ENCODE assay signal across 29 mouse cellular contexts in genomic region chr3:27222488-27222887, GRCm38 (mm10). TPM values are rescaled to one million over a fixed set of nuclear protein-coding genes. Genes with fewer than 3 reads are reported as not detected.
A peak's percentile ranks its signal among the peaks of the same experiment; 100 is the strongest.
DNase-seq lines count a peak whose midpoint lies in the region; ATAC-seq and TF ChIP-seq lines count a peak whose summit lies in the region.
"Had no signal": no experiment of that assay in that cellular context is flagged by ENCODE, and none has a peak within 500 bp of the region (broad histone marks: within the 10 kb centered on the region; RNA-seq: fewer than 3 reads in every experiment).

No protein-coding gene starts in this region.

- no peaks in the 10 kb centered on the region for H3K79me2 ChIP-seq in liver, adult 2 months (ENCODE audit: control insufficient read depth, insufficient read depth, low read length)

- H3K36me3 ChIP-seq in embryonic facial prominence, embryonic 14.5 days (ENCODE audit: control insufficient read depth, insufficient read depth, low read length) = no peaks in the 10 kb centered on the region
- H3K36me3 ChIP-seq in embryonic facial prominence, embryonic 10.5 days (replicated peaks) = no peaks in the 10 kb centered on the region
- H3K36me3 ChIP-seq in liver, adult 2 months (ENCODE audit: control insufficient read depth, insufficient read depth, low read length) = peaks cover 8% of the 10 kb centered on the region; the same call in 1 of the 2 replicates
- 0 out of 2 replicates have a peak, but pooled peaks cover 3% of the 10 kb centered on the region for H3K36me3 ChIP-seq in liver, embryonic 12.5 days
- H3K36me3 ChIP-seq in liver, postnatal 0 days (replicated peaks; ENCODE audit: insufficient read depth, low read length) = peaks cover 10% of the 10 kb centered on the region; the same call in 1 of the 2 replicates
- H3K36me3 ChIP-seq: embryonic facial prominence, embryonic 12.5 days; embryonic facial prominence, embryonic 15.5 days; forebrain, embryonic 10.5 days had no signal

- 74% methylated on average over 17 of the region's 17 CpGs for WGBS in embryonic facial prominence, embryonic 14.5 days
- 80% methylated on average over 17 of the region's 17 CpGs for WGBS in embryonic facial prominence, embryonic 10.5 days
- 29% methylated on average over 17 of the region's 17 CpGs for WGBS in liver, adult 2 months
- WGBS in liver, embryonic 12.5 days (ENCODE audit: insufficient replicate concordance) = 70% methylated on average over 17 of the region's 17 CpGs
- 68% methylated on average over 17 of the region's 17 CpGs for WGBS in liver, postnatal 0 days (ENCODE audit: insufficient replicate concordance)

- no peak overlapping the region for H3K9ac ChIP-seq in embryonic facial prominence, embryonic 14.5 days (ENCODE audit: low read depth, low read length)
- H3K9ac ChIP-seq in liver, adult 2 months (ENCODE audit: low read depth, low read length) = peak overlapping the region; percentile 53
- no peak overlapping the region for H3K9ac ChIP-seq in liver, embryonic 12.5 days
- H3K9ac ChIP-seq in liver, postnatal 0 days (replicated peaks) = no peak overlapping the region
- H3K9ac ChIP-seq: embryonic facial prominence, embryonic 12.5 days; embryonic facial prominence, embryonic 15.5 days; forebrain, embryonic 12.5 days had no signal

- no peak overlapping the region for H3K27ac ChIP-seq in embryonic facial prominence, embryonic 14.5 days (replicated peaks; ENCODE audit: low read depth, low read length)
- no peak overlapping the region for H3K27ac ChIP-seq in embryonic facial prominence, embryonic 10.5 days (replicated peaks)
- H3K27ac ChIP-seq in liver, adult 2 months (replicated peaks; ENCODE audit: insufficient read depth, low read depth, low read length) = peak overlapping the region; percentile 91
- H3K27ac ChIP-seq in liver, embryonic 12.5 days = no peak overlapping the region
- peak overlapping the region; percentile 69 for H3K27ac ChIP-seq in liver, postnatal 0 days (ENCODE audit: low read depth)
- H3K27ac ChIP-seq: embryonic facial prominence, embryonic 12.5 days; embryonic facial prominence, embryonic 15.5 days; forebrain, embryonic 10.5 days; forebrain, embryonic 12.5 days had no signal

- H3K4me3 ChIP-seq in embryonic facial prominence, embryonic 14.5 days (ENCODE audit: low read depth, low read length) = no peak overlapping the region
- no peak overlapping the region for H3K4me3 ChIP-seq in embryonic facial prominence, embryonic 10.5 days
- peak overlapping the region; percentile 38 for H3K4me3 ChIP-seq in liver, adult 2 months (ENCODE audit: insufficient read depth, low read depth, low read length)
- H3K4me3 ChIP-seq in liver, embryonic 12.5 days = no peak overlapping the region
- H3K4me3 ChIP-seq in liver, postnatal 0 days (ENCODE audit: low read depth, low read length) = no peak overlapping the region
- H3K4me3 ChIP-seq: embryonic facial prominence, embryonic 12.5 days; embryonic facial prominence, embryonic 15.5 days; erythroblast, embryonic 14.5 days; forebrain, embryonic 10.5 days; forebrain, embryonic 12.5 days had no signal

- TF ChIP-seq EP300 in liver, postnatal 0 days (IDR thresholded peaks at IDR 0.05; ENCODE audit: low read depth) = no peak

- TF ChIP-seq CTCF in liver, adult 2 months (IDR thresholded peaks at IDR 0.05; ENCODE audit: low read depth, low read length) = no peak
- no peak for TF ChIP-seq CTCF in liver, postnatal 0 days (IDR thresholded peaks at IDR 0.05; ENCODE audit: low read depth)

- no peak for TF ChIP-seq POLR2A in liver, adult 2 months (IDR thresholded peaks at IDR 0.05; ENCODE audit: extremely low read depth, insufficient read depth, low read length)

- H3K4me1 ChIP-seq in embryonic facial prominence, embryonic 14.5 days (ENCODE audit: control insufficient read depth, insufficient read depth, low read length) = no peaks in the 10 kb centered on the region
- H3K4me1 ChIP-seq in embryonic facial prominence, embryonic 10.5 days = peaks cover 4% of the 10 kb centered on the region; the same call in 1 of the 2 replicates
- H3K4me1 ChIP-seq in liver, adult 2 months (ENCODE audit: control insufficient read depth, insufficient read depth, low read length) = peaks cover 7% of the 10 kb centered on the region; the same call in 1 of the 2 replicates
- no peaks in the 10 kb centered on the region for H3K4me1 ChIP-seq in liver, embryonic 12.5 days
- H3K4me1 ChIP-seq in liver, postnatal 0 days (ENCODE audit: insufficient read depth) = peaks cover 10% of the 10 kb centered on the region
- H3K4me1 ChIP-seq: embryonic facial prominence, embryonic 12.5 days; embryonic facial prominence, embryonic 15.5 days; forebrain, embryonic 12.5 days had no signal

- DNase-seq in embryonic facial prominence, embryonic 14.5 days (ENCODE audit: low spot score) = no peak
- no peak for DNase-seq in embryonic facial prominence, embryonic 10.5 days (ENCODE audit: low spot score)
- peak; percentile 89 for DNase-seq in liver, adult 2 months (ENCODE audit: extremely low read depth, low read depth, low spot score)
- DNase-seq in liver, postnatal 0 days = no peak
- DNase-seq in liver = no peak
- DNase-seq: adrenal gland, adult 8-10 months; adrenal gland, postnatal 14 days; adrenal gland, postnatal 36 days; B cell, adult 2 months; cerebellum, adult 11 months; cerebellum, adult 18-20 months; cerebellum, adult 8-10 months; cerebellum, adult 9-11 months; cerebellum, postnatal 14 days; cerebellum, postnatal 36 days; embryo, embryonic 11 days had no signal

- no peak overlapping the region for H3K4me2 ChIP-seq in embryonic facial prominence, embryonic 14.5 days (ENCODE audit: low read depth, low read length)
- no peak overlapping the region for H3K4me2 ChIP-seq in liver, embryonic 12.5 days
- peak overlapping the region; percentile 40 for H3K4me2 ChIP-seq in liver, postnatal 0 days (ENCODE audit: low read depth, low read length)
- H3K4me2 ChIP-seq: embryonic facial prominence, embryonic 12.5 days; embryonic facial prominence, embryonic 15.5 days; forebrain, embryonic 12.5 days had no signal

- H3K9me3 ChIP-seq in embryonic facial prominence, embryonic 14.5 days (ENCODE audit: control insufficient read depth, low read length) = no peaks in the 10 kb centered on the region
- H3K9me3 ChIP-seq in embryonic facial prominence, embryonic 10.5 days = no peaks in the 10 kb centered on the region
- H3K9me3 ChIP-seq in liver, embryonic 12.5 days (replicated peaks) = no peaks in the 10 kb centered on the region
- no peaks in the 10 kb centered on the region for H3K9me3 ChIP-seq in liver, postnatal 0 days (ENCODE audit: low read length)
- H3K9me3 ChIP-seq: embryonic facial prominence, embryonic 12.5 days; embryonic facial prominence, embryonic 15.5 days; forebrain, embryonic 10.5 days; forebrain, embryonic 12.5 days; G1E had no signal

- no peaks in the 10 kb centered on the region for H3K27me3 ChIP-seq in embryonic facial prominence, embryonic 14.5 days (replicated peaks; ENCODE audit: control insufficient read depth, insufficient read depth, low read length)
- no peaks in the 10 kb centered on the region for H3K27me3 ChIP-seq in embryonic facial prominence, embryonic 10.5 days (replicated peaks; ENCODE audit: low read depth, poor library complexity, severe bottlenecking)
- no peaks in the 10 kb centered on the region for H3K27me3 ChIP-seq in liver, adult 2 months (ENCODE audit: control insufficient read depth, insufficient read depth, low read length)
- H3K27me3 ChIP-seq in liver, embryonic 12.5 days (replicated peaks) = no peaks in the 10 kb centered on the region
- H3K27me3 ChIP-seq in liver, postnatal 0 days (ENCODE audit: insufficient read depth, low read length) = no peaks in the 10 kb centered on the region
- H3K27me3 ChIP-seq: CH12.LX; embryonic facial prominence, embryonic 12.5 days; embryonic facial prominence, embryonic 15.5 days; forebrain, embryonic 12.5 days; Patski had no signal

- peak; percentile 41; the same call in 1 of the 2 replicates for ATAC-seq in embryonic facial prominence, embryonic 14.5 days (ENCODE audit: low read depth)
- no peak for ATAC-seq in liver, embryonic 12.5 days
- peak; percentile 59 for ATAC-seq in liver, postnatal 0 days
- ATAC-seq: activated CD4-positive, CD25-positive, alpha-beta regulatory T cell, adult 4 months; CD4-positive, CD25-positive, alpha-beta regulatory T cell, adult 4 months; forebrain, embryonic 14.5 days; forebrain, embryonic 16.5 days; Patski had no signal

RNA-seq across cellular contexts. Expression of gene Nceh1, which starts 39.7 kb away (rescaled TPM):
- 4.3 and 6.8 TPM in 2 replicates for polyA plus RNA-seq in embryonic facial prominence, embryonic 14.5 days (2014; fragmentation: Nextera tagmentation; extraction: Ambion mirVana)
- 4.2 and 4.6 TPM in 2 replicates for polyA plus RNA-seq in embryonic facial prominence, embryonic 10.5 days (2016; fragmentation: Nextera tagmentation; extraction: Ambion mirVana)
- 18.2 and 32.5 TPM in 2 replicates for total RNA-seq in liver, adult 2 months (2014; rRNA removed)
- 7.9 and 8.9 TPM in 2 replicates for polyA plus RNA-seq in liver, adult 2 months (2012; rRNA removed)
- 2.8 and 3.4 TPM in 2 replicates for polyA plus RNA-seq in liver, embryonic 12.5 days (2016; fragmentation: Nextera tagmentation; extraction: Ambion mirVana)
- polyA plus RNA-seq in liver, postnatal 0 days (2015; fragmentation: Nextera tagmentation; extraction: Ambion mirVana) = 18.2 and 23.9 TPM in 2 replicates

Comparison
In these comparisons a context has a peak if more than half of its experiments do, and no peak if none do; other contexts are left out.
1. H3K27ac ChIP-seq: peak in liver, adult 2 months (single experiment) and liver, postnatal 0 days (single experiment); none in embryonic facial prominence, embryonic 14.5 days (single experiment), embryonic facial prominence, embryonic 10.5 days (single experiment) and liver, embryonic 12.5 days (single experiment).